Mouse (Mus musculus) heart, adult 2 months (tissue): ENCODE results near the gene Dido1.

Experiments used
- CTCF ChIP-seq: fragments of 200-600 bp; IDR thresholded peaks from 2 replicates; pipeline ENCODE4 v1.8.1; 2022; ENCODE audit warnings: antibody characterized with exemption, mild to moderate bottlenecking, moderate library complexity
- EP300 ChIP-seq: fragments of 200-500 bp; IDR thresholded peaks from 2 replicates; pipeline ENCODE4 v1.6.1; 2011; ENCODE audit warnings: low read depth, low read length, control low read depth; ENCODE audit not compliant: insufficient read depth
- POLR2A ChIP-seq: fragments of 200-500 bp; IDR thresholded peaks from 2 replicates; pipeline ENCODE4 v1.6.1; 2011; ENCODE audit warnings: mild to moderate bottlenecking, low read depth, low read length, control low read depth; ENCODE audit not compliant: insufficient read depth

DNA sequence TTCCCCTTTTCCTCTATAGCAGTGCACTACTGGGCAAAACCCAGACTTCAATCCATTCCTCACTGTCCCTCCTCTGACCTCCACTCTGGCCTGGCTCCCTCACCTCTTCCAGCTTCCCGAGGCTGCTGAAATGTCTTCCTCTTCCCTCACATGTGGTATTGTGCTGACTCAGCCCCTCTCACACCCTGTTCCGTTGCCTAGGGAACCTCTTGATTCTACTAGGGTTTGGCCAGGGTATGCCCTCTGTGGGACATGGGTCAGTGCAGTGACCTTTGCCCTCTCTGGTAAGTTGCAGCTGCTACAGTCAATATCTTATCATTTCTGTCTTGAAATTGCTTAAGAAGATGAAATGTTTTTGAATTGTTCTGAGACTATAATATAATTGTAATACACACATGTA is 47.0 kb upstream of the Dido1 start:
- TF ChIP-seq CTCF (no peak), POLR2A (no peak), EP300 (no peak)
